Mouse (Mus musculus): Measurements from ENCODE around the gene Rdh14. TPM values are rescaled to one million over a fixed set of nuclear protein-coding genes. Genes with fewer than 3 reads are reported as not detected.

The Rdh14 gene
- total RNA-seq (2021), result 10 to 100 TPM; 36.2 to 36.7 TPM
- long read RNA-seq, experiment 1, transcript Rdh14-201 (2 exons, 1,480 nt), result major isoform, 70 of 76 reads
- long read RNA-seq, experiment 1, partial matches to known transcripts, result 0 of 76 reads
- long read RNA-seq, experiment 1, other reads (novel, unspliced or antisense), result 6 of 76 reads
- long read RNA-seq, experiment 2, transcript Rdh14-201 (2 exons, 1,480 nt), result major isoform, 81 of 88 reads
- long read RNA-seq, experiment 2, partial matches to known transcripts, result 0 of 88 reads
- long read RNA-seq, experiment 2, other reads (novel, unspliced or antisense), result 7 of 88 reads

DNA sequence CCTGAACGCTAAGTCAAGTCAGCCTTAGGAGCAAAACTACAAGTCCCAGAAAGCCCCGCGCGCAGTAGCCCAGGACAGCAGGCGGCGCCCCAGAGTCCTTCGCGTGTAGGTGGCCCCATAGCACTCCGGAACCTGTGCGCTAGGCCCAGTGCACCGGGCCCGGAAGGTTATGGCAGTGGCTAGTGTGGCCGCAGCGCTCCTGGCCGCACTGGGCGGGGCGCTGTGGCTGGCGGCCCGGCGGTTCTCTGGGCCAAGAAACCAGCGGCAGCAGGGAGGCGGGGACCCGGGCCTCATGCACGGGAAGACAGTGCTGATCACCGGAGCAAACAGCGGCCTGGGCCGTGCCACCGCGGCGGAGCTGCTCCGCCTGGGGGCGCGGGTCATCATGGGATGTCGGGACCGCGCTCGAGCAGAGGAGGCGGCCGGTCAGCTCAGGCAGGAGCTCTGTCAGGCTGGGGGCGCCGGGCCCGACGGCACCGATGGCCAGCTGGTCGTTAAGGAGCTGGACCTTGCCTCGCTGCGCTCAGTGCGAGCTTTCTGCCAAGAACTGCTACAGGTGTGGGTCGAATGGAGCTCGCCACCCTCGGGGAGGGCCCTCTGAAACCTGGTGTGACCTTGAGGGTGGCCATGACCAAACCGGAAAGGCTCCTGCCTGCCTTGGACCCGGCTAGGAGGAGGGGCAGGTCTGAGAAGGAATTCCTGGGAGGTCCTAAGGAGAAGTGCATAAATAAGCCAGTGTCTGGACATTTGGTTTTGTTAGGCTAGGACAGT lies at the start of gene Rdh14:
Rdh14 (plus strand) TSS at position 102 of the 771 bp plus-strand sequence.
- DNase-seq, result peak; percentile 94

DNA sequence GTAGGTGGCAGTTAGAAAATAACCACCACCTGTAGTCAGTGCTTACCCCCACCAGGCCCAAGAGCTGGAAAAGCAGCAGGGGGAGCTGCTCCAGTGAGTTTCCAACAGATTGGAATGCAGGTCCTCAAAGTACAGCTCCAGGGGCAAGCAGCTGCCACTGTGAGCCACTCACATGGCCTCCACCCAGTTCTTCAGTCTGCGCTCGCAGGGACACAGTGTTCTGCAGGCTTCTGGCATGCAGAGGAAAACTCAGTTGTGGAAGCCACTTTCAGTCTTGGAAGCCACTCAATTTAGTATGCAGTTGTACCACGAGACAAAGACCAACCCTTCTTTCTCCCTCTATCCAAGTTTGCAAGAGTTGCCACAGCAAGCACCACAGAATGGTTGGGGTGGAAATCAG lies 39.9 kb upstream of the Rdh14 start:
- DNase-seq, result peak; percentile 15

DNA sequence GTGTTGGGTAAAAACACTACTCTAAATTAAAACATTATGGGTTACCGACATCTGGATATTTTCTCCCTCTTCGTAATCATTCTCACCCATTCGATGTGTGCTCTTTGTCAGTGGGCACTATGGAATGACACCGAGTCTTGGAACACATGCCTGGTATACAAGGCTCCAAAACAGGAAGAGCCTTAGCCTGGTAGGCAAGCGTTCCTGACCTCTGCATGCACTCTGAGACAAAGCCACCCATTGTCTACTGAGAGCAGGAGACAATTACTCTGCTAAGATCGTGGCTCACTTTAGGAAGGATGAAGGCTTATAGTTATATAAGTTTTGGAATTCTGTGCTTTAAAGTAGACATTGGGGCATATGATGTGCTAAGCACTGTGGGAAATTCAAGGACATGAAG lies 32.8 kb upstream of the Rdh14 start:
- no peak for DNase-seq

DNA sequence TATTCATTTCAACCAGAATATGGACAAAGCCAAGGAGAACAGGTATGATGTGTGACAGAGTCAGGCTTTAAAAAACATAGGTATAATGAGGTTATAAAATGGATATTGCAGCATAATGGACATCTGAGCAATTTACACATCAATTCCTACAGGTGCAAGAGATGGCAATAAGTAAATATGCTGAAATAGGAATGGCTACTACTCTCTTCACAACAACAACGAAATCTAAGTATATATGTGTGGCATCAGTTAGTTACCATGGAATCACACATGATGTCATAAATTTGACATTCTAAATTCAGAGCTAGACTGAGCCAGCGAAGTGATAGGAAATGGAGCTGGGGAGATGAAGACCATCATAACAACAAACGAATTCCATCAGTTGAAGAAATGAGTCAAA lies 20.9 kb upstream of the Rdh14 start, which contains the start of gene Nt5c1b:
Nt5c1b (plus strand) TSS at position 301 of the 400 bp plus-strand sequence.
- DNase-seq, result no peak

DNA sequence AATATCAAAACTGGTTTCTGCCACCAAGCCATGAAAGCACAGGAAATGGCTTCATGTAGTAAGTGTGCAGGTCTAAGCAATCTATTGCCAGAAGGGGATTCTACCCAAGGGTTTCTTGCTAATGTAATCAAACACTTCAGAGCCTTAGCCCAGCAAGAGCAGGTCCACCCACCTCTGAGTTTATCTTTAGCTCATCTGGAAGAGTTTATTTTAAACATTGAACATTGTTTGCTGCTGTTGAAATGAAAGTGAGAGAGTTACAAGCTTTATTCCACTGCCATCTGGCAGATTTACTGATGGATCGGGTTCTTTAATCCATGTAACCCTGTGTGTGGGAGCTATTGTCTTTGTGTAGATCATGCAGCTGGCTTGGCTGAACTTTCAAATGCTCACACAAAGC lies 10.2 kb downstream of the Rdh14 start:
- DNase-seq, result no peak

DNA sequence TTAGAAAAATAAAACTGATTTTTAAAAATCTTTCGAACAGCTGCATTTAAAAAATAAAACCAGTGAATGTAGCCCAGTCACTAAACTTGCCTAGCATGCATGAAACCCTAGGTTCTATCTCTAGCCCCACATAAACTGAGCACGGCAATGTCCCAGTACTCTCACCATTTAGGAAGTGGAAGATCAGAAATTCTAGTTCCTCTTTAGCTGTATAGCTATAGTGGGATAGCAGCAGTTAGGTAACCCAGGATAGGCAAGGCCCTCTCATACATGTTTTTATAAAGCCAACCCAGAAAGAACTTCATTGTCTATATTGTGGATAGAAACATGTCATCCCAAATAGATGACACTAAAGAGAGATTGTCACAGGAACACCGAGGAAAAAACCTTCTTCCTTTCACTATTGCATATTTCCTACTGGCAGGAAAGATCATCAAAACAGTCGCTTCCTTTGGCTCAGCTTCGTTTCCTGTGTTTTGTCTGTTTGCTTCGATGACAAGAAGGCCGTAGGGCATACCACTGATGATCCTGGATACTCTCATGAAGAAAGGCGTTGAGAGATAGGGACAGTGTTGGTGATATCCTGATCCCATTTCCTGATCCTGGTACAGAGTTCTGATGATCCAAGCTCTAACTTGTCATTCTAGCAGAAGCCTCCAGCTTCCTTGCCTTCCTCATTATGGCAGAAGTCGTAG lies 12.0 kb downstream of the Rdh14 start:
- DNase-seq, result no peak

DNA sequence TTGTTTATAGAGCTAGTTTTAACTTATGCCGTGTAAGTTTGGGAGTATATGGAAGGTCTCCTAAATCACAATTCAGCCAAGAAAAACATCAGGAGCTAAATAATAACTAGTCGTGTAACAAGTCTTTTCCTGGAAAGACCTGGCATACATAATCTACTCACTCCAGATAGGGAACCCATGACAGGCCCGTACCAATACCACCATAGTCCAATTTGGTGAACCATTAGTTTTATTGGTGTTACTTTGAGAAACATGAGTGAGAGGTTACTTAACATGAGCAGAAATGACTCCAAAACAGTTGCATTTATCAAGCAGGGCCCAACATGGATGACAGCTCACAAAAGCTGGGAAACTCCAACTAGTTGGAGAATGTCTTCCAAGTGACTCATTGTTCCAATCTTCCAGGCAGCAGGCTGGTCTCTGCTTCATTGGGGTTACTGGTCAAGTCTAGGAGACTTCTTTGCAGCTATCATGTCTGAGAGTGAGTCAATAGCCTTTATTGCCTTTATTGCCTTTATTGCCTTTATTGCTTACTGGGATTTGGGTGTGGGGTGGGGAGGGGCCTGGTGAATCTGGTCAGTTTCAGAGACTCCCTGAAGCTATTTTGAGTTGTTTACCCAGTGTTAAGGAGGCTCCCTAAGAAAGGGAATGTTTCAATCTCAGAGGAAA lies 20.1 kb downstream of the Rdh14 start:
- DNase-seq, result no peak

DNA sequence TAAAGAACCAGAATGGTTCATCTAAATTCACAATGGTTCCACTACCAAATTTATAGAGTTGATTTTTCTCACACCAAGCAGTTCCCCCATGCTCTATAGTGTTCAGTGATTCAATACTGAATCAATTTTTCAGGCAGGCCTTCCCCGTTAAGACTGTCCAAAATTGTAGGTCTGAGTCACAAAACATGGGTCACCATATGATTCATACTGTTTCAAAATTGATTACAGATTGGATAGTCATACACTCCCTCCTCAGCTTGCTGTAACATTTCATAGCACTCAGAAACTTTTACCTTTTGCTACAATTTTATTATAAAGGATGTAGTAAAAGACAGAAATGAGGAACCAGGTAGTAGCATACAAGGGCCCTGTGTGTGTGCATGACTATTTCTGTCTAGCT lies 20.9 kb downstream of the Rdh14 start:
- DNase-seq, result no peak

DNA sequence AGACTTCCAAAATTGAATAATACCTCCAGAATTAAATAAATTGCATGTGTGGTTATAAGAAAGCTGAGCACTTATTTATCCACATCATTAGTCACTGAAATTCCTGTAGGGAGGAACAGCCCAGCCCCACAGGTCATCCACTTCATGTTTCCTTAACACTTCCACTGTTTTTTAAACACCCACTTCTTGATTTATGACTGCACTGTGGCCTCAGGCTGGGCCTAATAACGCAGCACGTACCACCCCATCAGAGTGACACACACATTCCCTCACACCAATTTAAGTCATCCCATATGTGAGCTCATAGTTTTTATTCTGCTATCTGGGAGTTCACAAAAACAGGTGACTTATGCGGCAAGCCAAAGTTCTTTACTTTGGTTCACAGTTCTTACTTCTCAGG lies 31.8 kb downstream of the Rdh14 start:
- DNase-seq, result no peak

DNA sequence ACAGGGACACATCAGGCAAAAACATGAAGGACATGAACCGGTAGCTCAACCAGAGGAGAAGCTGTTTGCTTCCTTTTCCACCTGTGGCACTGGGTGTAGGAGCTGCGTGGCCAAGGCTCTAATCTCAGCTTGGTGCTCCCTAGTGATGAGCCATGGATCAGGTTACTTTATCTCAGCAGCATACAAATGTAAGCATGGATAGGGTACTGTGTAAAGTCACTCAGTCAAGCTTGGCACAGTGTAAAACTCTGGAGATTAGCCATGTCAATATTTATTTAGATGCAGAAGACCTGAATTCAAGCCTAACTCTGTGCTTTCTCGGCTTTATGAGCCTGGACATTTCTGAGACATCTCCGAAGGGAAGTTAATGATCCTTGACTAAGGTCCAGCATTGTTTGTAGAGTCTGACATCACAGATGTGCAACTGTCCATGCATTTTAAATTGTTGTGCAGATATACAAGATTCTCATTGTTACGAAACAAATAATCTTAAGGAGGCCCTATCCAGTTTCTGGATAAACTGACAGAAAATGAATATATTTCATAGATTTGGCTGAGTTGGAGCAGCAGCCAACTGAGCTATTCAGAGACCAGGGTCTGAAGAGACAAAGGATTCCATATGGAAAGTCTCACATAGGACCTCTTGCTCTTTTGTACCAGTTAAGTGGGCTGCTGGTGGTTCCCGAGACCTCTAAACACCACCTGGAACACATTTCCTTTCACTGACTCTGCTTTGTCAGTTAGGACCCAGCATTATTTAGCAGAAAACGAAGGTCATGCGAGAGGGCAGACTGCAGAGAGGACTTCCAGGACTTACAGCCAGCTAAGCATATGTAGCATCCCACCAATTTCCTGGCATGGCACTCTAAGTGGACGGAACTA lies 35.7 kb downstream of the Rdh14 start:
- no peak for DNase-seq

DNA sequence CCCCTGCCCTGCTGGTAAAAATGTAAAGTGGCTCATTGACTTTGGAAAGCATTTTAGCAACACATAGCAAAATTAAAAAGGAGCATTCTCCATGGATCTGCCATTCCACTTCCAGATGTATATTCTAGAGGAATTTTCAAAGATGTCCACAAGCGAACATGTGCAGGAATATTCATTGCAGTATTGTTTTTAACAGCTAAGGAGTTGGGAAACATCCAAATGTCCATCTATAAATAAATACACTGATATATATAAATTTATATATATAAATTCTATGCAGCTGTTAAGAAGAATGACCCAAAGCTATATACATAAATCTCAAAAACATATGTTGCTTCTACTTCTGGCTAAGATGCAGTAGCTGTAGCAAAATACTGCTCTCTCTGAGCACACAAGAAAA lies 40.4 kb downstream of the Rdh14 start:
- DNase-seq, result no peak

DNA sequence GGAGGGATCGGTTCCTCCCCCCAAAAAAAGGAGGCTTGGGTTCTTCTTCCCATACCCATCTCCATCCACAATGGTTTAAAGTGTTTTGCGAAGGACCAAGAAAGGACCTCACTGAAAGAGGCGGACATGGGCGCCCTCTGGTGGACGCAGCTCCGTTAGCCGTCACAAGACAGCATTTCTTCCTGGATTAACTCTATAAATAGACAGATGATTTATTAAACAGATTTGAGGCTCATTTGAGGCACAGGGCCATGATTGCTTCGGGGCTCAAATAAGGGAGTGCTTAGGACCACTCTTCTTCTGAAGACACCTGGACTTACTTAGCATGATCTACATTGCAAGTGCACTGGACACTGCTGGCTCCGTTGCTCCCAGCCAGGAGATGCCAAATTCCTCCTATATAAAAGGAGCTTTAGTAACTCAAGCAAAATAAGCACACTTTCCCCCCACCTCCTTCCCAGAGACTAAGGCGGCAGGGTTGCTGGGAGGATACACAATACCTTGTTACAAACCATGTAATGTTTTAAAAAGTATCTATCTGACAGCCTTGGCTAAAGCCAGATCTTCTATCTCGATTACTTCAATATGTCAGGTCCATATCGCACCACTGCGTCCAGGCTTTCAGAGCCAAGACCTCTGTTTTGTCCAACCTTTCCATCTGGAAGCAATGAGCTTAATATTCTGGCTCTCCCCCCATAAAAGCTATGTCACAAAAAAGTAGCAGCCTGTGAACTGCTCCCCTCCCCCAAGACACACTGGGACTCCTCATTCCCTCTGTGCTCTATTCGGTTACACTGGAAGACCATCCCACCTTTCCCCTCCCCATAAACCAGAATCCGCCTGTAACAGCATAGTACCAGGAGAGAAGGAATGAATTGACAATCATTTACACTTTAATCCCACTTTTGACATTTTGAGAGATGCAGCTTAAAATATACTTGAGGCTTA lies 47.8 kb downstream of the Rdh14 start:
- DNase-seq, result peak; percentile 63

DNA sequence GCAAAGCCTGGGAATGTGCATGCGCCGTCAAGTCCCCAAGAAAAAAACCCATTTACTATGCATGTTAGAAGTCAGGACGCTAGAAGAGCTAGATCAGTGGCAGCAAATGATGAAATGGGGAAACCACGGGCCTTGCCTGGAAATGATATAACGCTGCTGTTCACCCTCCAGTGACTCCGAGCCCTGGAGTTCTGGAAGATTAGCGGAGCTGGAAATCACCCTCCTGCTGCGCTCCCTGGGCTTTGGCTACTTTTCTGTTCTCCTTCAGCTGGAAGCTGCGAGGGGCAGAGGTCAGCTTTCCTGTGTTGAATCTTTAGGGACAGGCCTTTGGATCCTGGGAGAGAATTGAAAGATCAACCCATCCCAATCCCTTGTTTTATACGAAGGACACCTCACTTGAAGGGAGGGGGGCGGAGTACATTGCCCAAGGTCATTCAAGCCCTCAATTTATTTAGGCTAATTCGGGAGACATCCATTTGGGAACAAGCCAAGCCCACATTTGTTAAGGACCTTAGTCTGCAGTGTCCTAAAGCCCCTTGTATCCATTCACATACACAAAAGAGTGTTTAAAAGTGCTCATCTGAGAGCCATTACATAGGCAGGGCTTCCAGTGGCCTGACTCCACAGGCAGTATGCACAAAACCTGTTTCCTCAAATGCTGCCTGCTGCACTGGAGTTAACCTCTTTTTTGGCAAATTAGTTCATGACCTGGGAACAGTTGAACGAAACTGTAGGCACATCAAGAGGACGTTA lies 49.1 kb downstream of the Rdh14 start:
- peak; percentile 9 for DNase-seq

Other genes starting within 250 kb of the Rdh14 start
- not detected for gene Nt5c1b, start 20.8 kb upstream of the Rdh14 start, total RNA-seq (2021)